Mouse (Mus musculus): ENCODE results near the gene Il17rd. TPM values are rescaled to one million over a fixed set of nuclear protein-coding genes. Genes with fewer than 3 reads are reported as not detected.

Il17rd gene
- polyA plus RNA-seq, 1 experiment from 2014 or later, result 1.9 TPM

DNA sequence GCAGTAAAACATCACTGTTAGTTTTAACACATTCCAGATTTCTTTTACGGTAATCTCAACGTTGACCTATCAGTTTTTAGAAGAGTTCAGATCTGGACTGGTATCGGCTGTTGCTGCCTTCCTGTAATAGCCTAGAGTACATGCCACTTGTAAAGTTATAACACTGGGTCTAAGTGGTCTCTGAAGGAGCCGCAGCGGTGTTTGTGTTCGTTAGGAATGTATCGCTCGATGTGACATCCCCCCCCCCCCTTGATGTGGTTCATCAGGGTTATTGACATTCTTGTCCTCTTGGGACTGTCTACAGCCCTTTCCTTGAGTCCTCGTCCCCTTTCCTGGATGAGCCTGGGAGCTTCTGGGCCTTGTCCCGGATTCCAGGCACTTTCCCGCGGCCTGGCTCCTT, 1.7 kb downstream of the Il17rd start:
- Histone ChIP-seq H3K4me1 (replicated peaks; ENCODE audit: control insufficient read depth, insufficient read depth, low read length) (peaks cover 30% of the 10 kb centered on the region), H3K9me3 (ENCODE audit: control insufficient read depth, low read length) (no peaks in the 10 kb centered on the region), H3K27me3 (ENCODE audit: control insufficient read depth, insufficient read depth, low read depth, low read length) (no peaks in the 10 kb centered on the region; the same call in 1 of the 2 replicates), H3K27ac (ENCODE audit: low read length) (no peak overlapping the region), H3K9ac (ENCODE audit: low read length) (no peak overlapping the region; the same call in 1 of the 2 replicates), H3K36me3 (ENCODE audit: control insufficient read depth, insufficient read depth, low read length) (no peaks in the 10 kb centered on the region), H3K4me3 (ENCODE audit: low read length) (peak overlapping the region; percentile 93), H3K4me2 (ENCODE audit: low read depth, low read length) (peak overlapping the region; percentile 96)
- ATAC-seq (ENCODE audit: low read depth), result no peak
- 13% methylated on average over 12 of the region's 12 CpGs for WGBS

DNA sequence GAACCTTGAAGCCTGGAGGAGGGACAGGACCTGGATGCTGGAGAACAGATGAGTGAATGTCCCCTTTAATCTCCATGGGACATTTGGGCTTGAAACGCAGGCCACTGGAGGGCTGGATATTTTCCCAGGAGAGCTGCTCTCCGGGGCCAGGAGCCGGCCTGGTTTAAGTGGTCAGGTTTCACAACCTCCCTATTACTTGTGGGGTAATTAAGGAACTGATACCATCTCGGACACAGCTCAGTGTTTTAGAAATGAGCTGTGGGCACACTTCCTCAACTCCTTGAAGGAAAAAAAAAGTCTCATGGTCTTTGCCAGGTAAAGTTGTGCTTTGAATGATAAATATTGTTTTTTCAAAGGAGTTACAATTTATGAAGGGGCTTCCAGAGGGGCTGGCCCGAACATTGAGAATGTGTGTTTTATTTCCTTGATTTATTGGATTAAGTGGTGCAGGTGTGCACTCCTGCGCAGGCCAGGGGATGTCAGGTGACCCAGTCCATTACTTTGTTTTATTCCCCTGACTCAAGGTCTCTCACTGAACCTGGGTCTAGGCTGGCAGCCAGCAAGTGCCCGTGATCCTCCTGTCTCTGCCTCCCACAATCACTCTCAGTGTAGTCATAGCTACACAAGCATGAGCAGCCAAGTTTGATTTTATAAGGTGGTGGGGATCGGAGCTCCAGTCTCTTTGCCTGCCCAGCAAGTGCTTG, 3.7 kb downstream of the Il17rd start:
- H3K9ac ChIP-seq (ENCODE audit: low read length), result no peak overlapping the region
- H3K27me3 ChIP-seq (ENCODE audit: control insufficient read depth, insufficient read depth, low read depth, low read length), result no peaks in the 10 kb centered on the region; the same call in 1 of the 2 replicates
- H3K36me3 ChIP-seq (ENCODE audit: control insufficient read depth, insufficient read depth, low read length), result no peaks in the 10 kb centered on the region
- H3K4me2 ChIP-seq (ENCODE audit: low read depth, low read length), result no peak overlapping the region
- no peak overlapping the region for H3K4me3 ChIP-seq (ENCODE audit: low read length)
- WGBS, result 44% methylated on average over 8 of the region's 8 CpGs
- no peaks in the 10 kb centered on the region for H3K9me3 ChIP-seq (ENCODE audit: control insufficient read depth, low read length)
- no peak overlapping the region for H3K27ac ChIP-seq (ENCODE audit: low read length)
- no peak for ATAC-seq (ENCODE audit: low read depth)
- H3K4me1 ChIP-seq (replicated peaks; ENCODE audit: control insufficient read depth, insufficient read depth, low read length), result peaks cover 34% of the 10 kb centered on the region

DNA sequence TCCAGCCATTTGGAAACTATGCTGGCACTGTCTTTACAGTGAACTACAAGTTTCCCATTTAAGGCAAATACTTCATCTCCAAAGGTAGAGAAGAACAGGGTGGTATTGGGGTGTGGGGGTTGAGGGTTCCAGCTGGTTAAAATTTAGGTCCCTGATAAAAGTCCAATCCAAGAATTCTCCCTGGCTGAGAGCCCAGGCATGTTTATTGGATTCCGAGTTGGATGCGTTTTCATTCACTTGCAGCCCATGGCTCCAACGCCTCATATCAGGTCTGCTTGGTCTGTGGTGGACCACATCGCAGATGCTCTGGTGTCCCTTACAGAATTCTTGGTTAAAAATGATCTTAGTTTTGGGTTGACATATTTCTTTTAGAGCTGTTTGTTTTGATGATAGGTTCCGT, 4.7 kb downstream of the Il17rd start:
- Histone ChIP-seq H3K9me3 (ENCODE audit: control insufficient read depth, low read length) (no peaks in the 10 kb centered on the region), H3K27me3 (ENCODE audit: control insufficient read depth, insufficient read depth, low read depth, low read length) (no peaks in the 10 kb centered on the region; the same call in 1 of the 2 replicates), H3K4me2 (ENCODE audit: low read depth, low read length) (no peak overlapping the region), H3K4me1 (replicated peaks; ENCODE audit: control insufficient read depth, insufficient read depth, low read length) (peaks cover 34% of the 10 kb centered on the region), H3K9ac (ENCODE audit: low read length) (no peak overlapping the region), H3K4me3 (ENCODE audit: low read length) (no peak overlapping the region), H3K27ac (ENCODE audit: low read length) (peak overlapping the region; percentile 57), H3K36me3 (ENCODE audit: control insufficient read depth, insufficient read depth, low read length) (no peaks in the 10 kb centered on the region)
- ATAC-seq (ENCODE audit: low read depth), result no peak
- WGBS, result 29% methylated on average over 5 of the region's 5 CpGs

DNA sequence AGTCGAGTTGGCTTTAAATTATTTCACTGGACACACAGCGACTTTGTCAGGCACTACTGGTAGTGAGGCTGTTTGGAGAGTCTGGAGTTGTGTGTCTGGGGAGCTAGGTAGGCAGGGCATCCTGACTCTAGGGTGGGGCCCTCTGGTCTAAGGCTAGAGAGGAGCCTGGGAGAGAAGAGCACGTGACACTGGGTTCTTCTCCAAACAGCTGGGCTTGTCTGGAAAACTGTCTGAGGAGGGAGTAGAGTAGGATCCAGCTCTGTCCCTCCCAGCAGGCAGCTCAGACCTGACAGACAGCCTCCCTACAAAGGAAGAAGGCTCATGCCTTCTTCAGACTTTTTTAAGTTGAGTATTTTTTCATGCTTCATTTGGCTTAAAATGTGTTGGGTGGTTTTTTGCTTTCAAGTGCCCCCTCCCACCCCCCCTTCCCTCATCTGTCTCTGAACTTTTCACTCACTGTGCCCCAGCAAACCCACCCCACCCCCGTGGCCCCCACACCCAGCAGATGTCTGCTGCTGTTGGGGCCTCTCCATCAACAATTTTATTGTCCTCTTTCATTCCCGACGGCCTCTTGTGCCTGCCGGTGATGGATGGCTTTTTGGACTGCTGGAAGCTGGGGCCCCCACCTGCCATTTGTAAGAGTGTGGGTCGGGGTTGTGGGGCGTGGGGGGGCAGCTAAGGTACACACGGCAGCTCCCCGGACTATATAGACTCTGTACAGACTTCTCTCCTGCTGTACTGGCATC, 5.7 kb downstream of the Il17rd start:
- no peak overlapping the region for H3K9ac ChIP-seq (ENCODE audit: low read length)
- no peaks in the 10 kb centered on the region; the same call in 1 of the 2 replicates for H3K27me3 ChIP-seq (ENCODE audit: control insufficient read depth, insufficient read depth, low read depth, low read length)
- peak overlapping the region; percentile 5 for H3K4me2 ChIP-seq (ENCODE audit: low read depth, low read length)
- peak; percentile 54 for ATAC-seq (ENCODE audit: low read depth)
- WGBS, result 3% methylated on average over 11 of the region's 11 CpGs
- no peaks in the 10 kb centered on the region for H3K36me3 ChIP-seq (ENCODE audit: control insufficient read depth, insufficient read depth, low read length)
- H3K4me3 ChIP-seq (ENCODE audit: low read length), result no peak overlapping the region
- H3K9me3 ChIP-seq (ENCODE audit: control insufficient read depth, low read length), result no peaks in the 10 kb centered on the region
- peak overlapping the region; percentile 57 for H3K27ac ChIP-seq (ENCODE audit: low read length)
- H3K4me1 ChIP-seq (replicated peaks; ENCODE audit: control insufficient read depth, insufficient read depth, low read length), result peaks cover 36% of the 10 kb centered on the region

DNA sequence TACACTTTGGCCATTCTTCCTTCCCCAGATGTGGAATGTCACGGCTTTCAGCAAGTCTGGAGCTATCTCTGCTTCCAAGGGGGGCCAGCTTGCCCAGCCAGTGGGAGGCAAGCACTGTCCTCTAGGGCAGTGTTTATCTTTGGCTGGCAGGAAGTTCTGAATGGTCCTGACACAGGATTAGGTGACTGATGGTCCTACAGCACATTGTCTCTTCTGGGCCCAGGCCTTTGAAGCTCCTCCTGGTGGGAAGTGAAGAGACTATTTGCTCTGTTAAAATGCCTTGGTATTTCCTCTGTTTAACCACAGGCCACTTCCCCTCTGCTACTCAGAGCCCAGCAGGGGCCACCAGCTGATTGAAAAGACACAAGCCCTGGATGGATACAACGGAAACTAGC, 6.2 kb downstream of the Il17rd start:
- peak overlapping the region; percentile 5 for H3K4me2 ChIP-seq (ENCODE audit: low read depth, low read length)
- H3K36me3 ChIP-seq (ENCODE audit: control insufficient read depth, insufficient read depth, low read length), result no peaks in the 10 kb centered on the region
- ATAC-seq (ENCODE audit: low read depth), result peak; percentile 85
- no peaks in the 10 kb centered on the region for H3K9me3 ChIP-seq (ENCODE audit: control insufficient read depth, low read length)
- H3K4me1 ChIP-seq (replicated peaks; ENCODE audit: control insufficient read depth, insufficient read depth, low read length), result peaks cover 32% of the 10 kb centered on the region
- no peaks in the 10 kb centered on the region; the same call in 1 of the 2 replicates for H3K27me3 ChIP-seq (ENCODE audit: control insufficient read depth, insufficient read depth, low read depth, low read length)
- peak overlapping the region; percentile 57 for H3K27ac ChIP-seq (ENCODE audit: low read length)
- H3K9ac ChIP-seq (ENCODE audit: low read length), result no peak overlapping the region
- H3K4me3 ChIP-seq (ENCODE audit: low read length), result no peak overlapping the region
- 4% methylated on average over 2 of the region's 2 CpGs for WGBS

DNA sequence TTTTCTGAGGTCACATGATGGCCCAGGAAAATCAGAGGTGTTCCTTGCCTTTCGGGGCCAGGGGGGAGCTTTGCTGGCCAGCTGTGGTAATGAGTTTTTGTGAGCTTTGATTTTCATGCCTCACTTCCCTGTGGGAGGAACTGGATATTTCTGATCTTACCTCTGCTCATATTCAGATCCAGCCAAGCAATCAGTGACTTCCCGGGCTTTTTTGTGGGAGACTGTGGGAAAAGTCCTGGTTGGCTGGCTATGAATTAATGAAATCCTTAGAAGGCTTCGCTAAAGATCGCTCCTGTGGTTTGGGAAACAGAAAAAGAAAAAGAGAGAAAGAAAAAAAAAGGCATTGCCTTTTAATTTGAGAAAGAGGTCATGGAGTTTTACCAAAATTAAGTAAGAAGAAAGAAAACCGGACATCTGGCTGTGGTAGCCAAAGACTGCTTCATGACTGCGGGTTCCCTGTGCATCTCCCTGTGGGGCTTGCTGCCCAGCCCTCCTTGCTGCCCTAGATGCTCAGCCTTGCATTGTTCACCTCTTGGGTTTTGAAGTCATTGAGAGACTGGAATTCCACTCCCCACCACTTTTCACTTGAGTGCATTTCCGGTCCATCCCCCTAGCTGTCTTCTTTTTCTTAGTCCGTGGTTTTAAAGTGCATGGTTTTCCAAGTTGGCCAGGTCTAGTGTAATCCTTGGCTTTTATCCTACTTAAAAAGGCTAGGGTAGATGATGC, 9.7 kb downstream of the Il17rd start:
- H3K9me3 ChIP-seq (ENCODE audit: control insufficient read depth, low read length), result no peaks in the 10 kb centered on the region
- H3K4me2 ChIP-seq (ENCODE audit: low read depth, low read length), result no peak overlapping the region
- no peak overlapping the region for H3K9ac ChIP-seq (ENCODE audit: low read length)
- no peak overlapping the region for H3K27ac ChIP-seq (ENCODE audit: low read length)
- H3K4me1 ChIP-seq (replicated peaks; ENCODE audit: control insufficient read depth, insufficient read depth, low read length), result peaks cover 25% of the 10 kb centered on the region
- no peak overlapping the region for H3K4me3 ChIP-seq (ENCODE audit: low read length)
- no peak for ATAC-seq (ENCODE audit: low read depth)
- H3K36me3 ChIP-seq (ENCODE audit: control insufficient read depth, insufficient read depth, low read length), result no peaks in the 10 kb centered on the region
- H3K27me3 ChIP-seq (ENCODE audit: control insufficient read depth, insufficient read depth, low read depth, low read length), result no peaks in the 10 kb centered on the region; the same call in 1 of the 2 replicates
- 68% methylated on average over 8 of the region's 8 CpGs for WGBS

DNA sequence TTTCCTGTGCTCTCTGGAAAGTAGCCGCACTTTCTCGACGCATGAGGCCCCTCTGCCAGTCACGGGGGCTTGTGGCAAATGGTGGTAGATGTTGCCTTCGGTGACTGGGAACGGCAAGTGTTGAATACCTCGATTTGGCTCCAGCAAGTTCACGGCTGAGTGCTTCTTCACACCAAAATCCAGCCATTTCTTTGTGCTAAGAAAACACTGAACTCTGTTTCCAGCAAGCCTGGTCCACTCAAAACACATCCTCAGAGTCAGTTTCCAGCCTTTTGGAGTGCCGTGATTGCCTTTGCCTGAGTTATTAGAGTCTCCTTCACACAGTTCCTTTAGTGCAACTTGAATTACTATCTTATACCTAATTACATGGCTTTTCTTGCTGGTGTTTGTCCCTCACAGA, 11.3 kb downstream of the Il17rd start:
- Histone ChIP-seq H3K9ac (ENCODE audit: low read length) (no peak overlapping the region), H3K27me3 (ENCODE audit: control insufficient read depth, insufficient read depth, low read depth, low read length) (no peaks in the 10 kb centered on the region), H3K27ac (ENCODE audit: low read length) (no peak overlapping the region), H3K9me3 (ENCODE audit: control insufficient read depth, low read length) (no peaks in the 10 kb centered on the region), H3K4me1 (replicated peaks; ENCODE audit: control insufficient read depth, insufficient read depth, low read length) (peaks cover 9% of the 10 kb centered on the region; the same call in 1 of the 2 replicates), H3K36me3 (ENCODE audit: control insufficient read depth, insufficient read depth, low read length) (no peaks in the 10 kb centered on the region), H3K4me2 (ENCODE audit: low read depth, low read length) (no peak overlapping the region), H3K4me3 (ENCODE audit: low read length) (no peak overlapping the region)
- 52% methylated on average over 9 of the region's 9 CpGs for WGBS
- no peak for ATAC-seq (ENCODE audit: low read depth)

DNA sequence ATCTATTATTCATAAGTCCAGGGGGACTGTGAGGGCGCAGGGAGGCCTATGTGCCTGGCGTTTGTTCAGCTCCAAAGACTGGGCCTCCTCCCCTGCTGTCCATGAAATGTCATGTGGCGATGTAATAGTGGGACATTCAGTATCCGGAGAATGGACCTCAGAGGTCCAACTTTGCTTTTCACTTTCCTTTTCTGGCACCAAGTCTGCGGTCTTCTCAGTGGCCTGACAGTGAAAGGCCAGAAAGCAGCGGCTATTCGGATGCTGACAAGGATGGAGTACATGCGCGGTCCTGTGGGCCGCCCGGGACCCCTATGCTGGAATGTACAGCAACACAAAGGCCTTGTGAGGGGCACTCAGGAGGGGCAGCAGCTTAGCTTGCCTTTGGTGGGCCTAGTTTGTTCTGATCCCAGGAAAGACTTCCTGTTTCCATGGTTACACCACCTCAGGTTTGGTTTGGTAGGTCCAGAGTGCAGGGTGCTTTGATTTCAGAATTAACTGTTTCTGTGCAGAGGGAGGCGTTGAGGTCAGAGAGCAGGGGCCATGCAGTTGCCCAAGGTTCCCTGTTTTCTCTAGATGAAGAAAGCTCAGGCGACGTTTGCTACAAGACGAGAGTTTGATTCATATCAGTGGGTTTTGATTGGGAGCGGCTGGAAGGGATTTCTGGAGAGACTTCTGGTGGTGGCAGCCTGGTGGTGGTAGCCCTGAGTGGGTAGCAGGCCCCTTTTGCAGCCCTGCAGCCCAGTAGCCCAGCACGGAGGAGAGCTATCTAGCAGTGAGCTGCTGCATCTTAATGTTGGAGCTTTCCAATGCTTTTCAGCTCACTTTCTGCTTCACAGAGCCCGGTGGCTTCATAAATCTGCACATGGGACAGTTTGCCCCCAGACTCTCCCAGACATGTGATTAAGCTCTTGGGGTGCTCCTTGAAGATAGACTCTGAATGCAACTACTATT, 12.1 kb downstream of the Il17rd start:
- Histone ChIP-seq H3K4me2 (ENCODE audit: low read depth, low read length) (no peak overlapping the region), H3K27ac (ENCODE audit: low read length) (no peak overlapping the region), H3K4me1 (replicated peaks; ENCODE audit: control insufficient read depth, insufficient read depth, low read length) (peaks cover 4% of the 10 kb centered on the region; the same call in 1 of the 2 replicates), H3K4me3 (ENCODE audit: low read length) (no peak overlapping the region), H3K36me3 (ENCODE audit: control insufficient read depth, insufficient read depth, low read length) (no peaks in the 10 kb centered on the region), H3K27me3 (ENCODE audit: control insufficient read depth, insufficient read depth, low read depth, low read length) (no peaks in the 10 kb centered on the region), H3K9ac (ENCODE audit: low read length) (no peak overlapping the region), H3K9me3 (ENCODE audit: control insufficient read depth, low read length) (no peaks in the 10 kb centered on the region)
- ATAC-seq (ENCODE audit: low read depth), result no peak
- WGBS, result 49% methylated on average over 18 of the region's 18 CpGs

Measured in lung, embryonic 16.5 days (tissue).